15 mouse cellular contexts compared by ENCODE assay signal in the genomic region with DNA sequence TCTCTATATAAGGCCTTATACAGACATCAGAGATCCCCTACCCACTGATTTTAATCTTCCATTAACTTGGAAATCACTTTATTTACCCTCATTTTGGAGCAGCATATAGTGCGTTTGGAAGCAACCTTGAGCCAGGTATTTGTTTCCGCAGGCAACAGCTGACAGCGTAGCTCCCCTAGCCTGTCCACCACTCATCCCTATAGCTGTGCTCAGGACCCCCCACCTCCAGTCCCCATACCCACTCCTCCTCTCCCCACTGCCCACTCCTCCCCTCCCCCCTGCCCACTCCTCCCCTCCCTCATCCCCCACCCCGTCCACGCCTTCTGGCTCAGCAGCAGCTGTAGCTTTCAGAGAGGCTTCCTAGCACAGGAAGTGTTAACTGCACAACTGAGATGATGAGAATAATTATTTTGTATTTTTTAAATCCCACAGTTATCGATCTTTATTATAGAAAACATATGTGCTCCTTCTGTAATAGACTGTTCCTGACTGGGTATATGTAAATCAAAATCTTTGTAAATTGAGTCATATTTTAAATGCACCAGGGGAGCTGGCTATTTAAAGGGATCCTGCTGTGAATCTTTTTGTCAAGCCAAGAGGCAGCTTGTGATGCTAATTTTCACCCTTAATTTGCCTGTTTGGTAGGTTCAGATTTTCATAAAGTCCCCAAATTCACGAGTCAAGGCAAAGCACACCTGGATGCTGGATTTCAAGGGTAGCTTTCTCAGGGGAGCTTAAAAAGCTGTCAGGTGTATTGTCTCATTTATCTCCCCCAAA.
DNase-seq lines count a peak whose midpoint lies in the region; ATAC-seq and TF ChIP-seq lines count a peak whose summit lies in the region.
"Had no signal": no experiment of that assay in that cellular context is flagged by ENCODE, and none has a peak within 500 bp of the region (broad histone marks: within the 10 kb centered on the region; RNA-seq: fewer than 3 reads in every experiment).

No protein-coding gene starts in this region.

- H3K4me1 ChIP-seq in midbrain, embryonic 11.5 days (ENCODE audit: control insufficient read depth, insufficient read depth, low read length): peaks cover 4% of the 10 kb centered on the region; the same call in 1 of the 2 replicates
- H3K4me1 ChIP-seq in midbrain, postnatal 0 days (ENCODE audit: insufficient read depth, low read length): no peaks in the 10 kb centered on the region
- peaks cover 4% of the 10 kb centered on the region; the same call in 1 of the 2 replicates for H3K4me1 ChIP-seq in forebrain, postnatal 0 days (ENCODE audit: insufficient read depth)
- H3K4me1 ChIP-seq in neural tube, embryonic 13.5 days (replicated peaks): peaks cover 27% of the 10 kb centered on the region
- H3K4me1 ChIP-seq: heart, embryonic 12.5 days; liver, embryonic 13.5 days had no signal

- H3K9me3 ChIP-seq in midbrain, embryonic 11.5 days (ENCODE audit: control insufficient read depth, low read length): no peaks in the 10 kb centered on the region
- H3K9me3 ChIP-seq in midbrain, postnatal 0 days (ENCODE audit: low read length): no peaks in the 10 kb centered on the region
- H3K9me3 ChIP-seq in forebrain, postnatal 0 days (ENCODE audit: low read length): no peaks in the 10 kb centered on the region
- H3K9me3 ChIP-seq in neural tube, embryonic 13.5 days: no peaks in the 10 kb centered on the region
- H3K9me3 ChIP-seq: heart, embryonic 12.5 days; liver, embryonic 13.5 days had no signal

- TF ChIP-seq CTCF in midbrain, postnatal 0 days (IDR thresholded peaks at IDR 0.05): no peak
- no peak for TF ChIP-seq CTCF in brain, embryonic 14.5 days (IDR thresholded peaks at IDR 0.05; ENCODE audit: borderline replicate concordance, extremely low read depth, insufficient read depth, insufficient read length)
- TF ChIP-seq CTCF in forebrain, postnatal 0 days (IDR thresholded peaks at IDR 0.05; ENCODE audit: low read depth): no peak

- peak; percentile 49; the same call in 1 of the 2 replicates for ATAC-seq in midbrain, embryonic 11.5 days (ENCODE audit: low FRiP score)
- ATAC-seq in midbrain, postnatal 0 days (ENCODE audit: low FRiP score): no peak
- ATAC-seq in forebrain, postnatal 0 days: peak; percentile 21; the same call in 1 of the 2 replicates
- ATAC-seq in neural tube, embryonic 13.5 days (ENCODE audit: low read depth): peak; percentile 20; the same call in 1 of the 2 replicates

- TF ChIP-seq POLR2A in brain, embryonic 14.5 days (IDR thresholded peaks at IDR 0.05; ENCODE audit: borderline replicate concordance, extremely low read depth, insufficient read depth, insufficient read length, poor library complexity, severe bottlenecking): no peak

- WGBS in midbrain, embryonic 11.5 days: 48% methylated on average over 7 of the region's 7 CpGs
- WGBS in midbrain, postnatal 0 days: 27% methylated on average over 7 of the region's 7 CpGs
- 38% methylated on average over 7 of the region's 7 CpGs for WGBS in forebrain, postnatal 0 days
- 38% methylated on average over 7 of the region's 7 CpGs for WGBS in neural tube, embryonic 13.5 days

- H3K27ac ChIP-seq in midbrain, embryonic 11.5 days (ENCODE audit: low read depth, low read length): no peak overlapping the region
- H3K27ac ChIP-seq in midbrain, postnatal 0 days (ENCODE audit: low read depth, low read length): no peak overlapping the region
- H3K27ac ChIP-seq in forebrain, postnatal 0 days (ENCODE audit: low read depth, low read length): no peak overlapping the region
- H3K27ac ChIP-seq in neural tube, embryonic 13.5 days (replicated peaks): no peak overlapping the region
- H3K27ac ChIP-seq: liver, embryonic 13.5 days had no signal

- H3K9ac ChIP-seq in midbrain, embryonic 11.5 days (ENCODE audit: low read length): no peak overlapping the region
- no peak overlapping the region for H3K9ac ChIP-seq in midbrain, postnatal 0 days (replicated peaks; ENCODE audit: low read length, poor library complexity, severe bottlenecking)
- H3K9ac ChIP-seq in forebrain, postnatal 0 days: no peak overlapping the region
- H3K9ac ChIP-seq in neural tube, embryonic 13.5 days: no peak overlapping the region
- H3K9ac ChIP-seq: heart, embryonic 12.5 days; liver, embryonic 13.5 days had no signal

- DNase-seq in midbrain, embryonic 11.5 days (ENCODE audit: low spot score, missing footprints): no peak
- DNase-seq in midbrain, postnatal 0 days (ENCODE audit: low spot score): no peak
- peak; percentile 63 for DNase-seq in brain, embryonic 14.5 days (ENCODE audit: low read depth)
- DNase-seq in forebrain, postnatal 0 days: no peak
- DNase-seq in left cerebral cortex, adult 18-20 months (ENCODE audit: low spot score in 2 of 2): no peak
- no peak for DNase-seq in yolk sac, embryonic 10.5 days (ENCODE audit: low spot score)
- no peak for DNase-seq in right cerebral cortex, postnatal 14 days
- DNase-seq: adrenal gland, postnatal 10 days; cerebellum, adult 9-10 months; kidney, adult 9 months; kidney, postnatal 4 days; layer of hippocampus, postnatal 36 days; liver, embryonic 13.5 days had no signal

- no peaks in the 10 kb centered on the region for H3K36me3 ChIP-seq in midbrain, embryonic 11.5 days (ENCODE audit: control insufficient read depth, insufficient read depth, low read length)
- no peaks in the 10 kb centered on the region for H3K36me3 ChIP-seq in midbrain, postnatal 0 days (ENCODE audit: insufficient read depth, low read length)
- H3K36me3 ChIP-seq in forebrain, postnatal 0 days (ENCODE audit: insufficient read depth): no peaks in the 10 kb centered on the region
- H3K36me3 ChIP-seq in neural tube, embryonic 13.5 days: 0 out of 2 replicates have a peak, but pooled peaks cover 2% of the 10 kb centered on the region

- no peaks in the 10 kb centered on the region for H3K27me3 ChIP-seq in midbrain, embryonic 11.5 days (ENCODE audit: control insufficient read depth, insufficient read depth, low read length)
- no peaks in the 10 kb centered on the region for H3K27me3 ChIP-seq in midbrain, postnatal 0 days (ENCODE audit: insufficient read depth, low read length)
- no peaks in the 10 kb centered on the region for H3K27me3 ChIP-seq in forebrain, postnatal 0 days (ENCODE audit: insufficient read depth, low read length)
- no peaks in the 10 kb centered on the region for H3K27me3 ChIP-seq in neural tube, embryonic 13.5 days
- H3K27me3 ChIP-seq: heart, embryonic 12.5 days; liver, embryonic 13.5 days had no signal

- no peak overlapping the region for H3K4me2 ChIP-seq in midbrain, embryonic 11.5 days
- H3K4me2 ChIP-seq in midbrain, postnatal 0 days (ENCODE audit: low read depth, low read length, poor library complexity, severe bottlenecking): no peak overlapping the region
- H3K4me2 ChIP-seq in forebrain, postnatal 0 days (ENCODE audit: low read depth): no peak overlapping the region
- no peak overlapping the region for H3K4me2 ChIP-seq in neural tube, embryonic 13.5 days
- H3K4me2 ChIP-seq: heart, embryonic 12.5 days; liver, embryonic 13.5 days had no signal

- no peak overlapping the region for H3K4me3 ChIP-seq in midbrain, embryonic 11.5 days (ENCODE audit: low read depth, low read length)
- H3K4me3 ChIP-seq in midbrain, postnatal 0 days (ENCODE audit: low read depth, low read length): no peak overlapping the region
- no peak overlapping the region for H3K4me3 ChIP-seq in forebrain, postnatal 0 days (ENCODE audit: low read depth, low read length)
- no peak overlapping the region for H3K4me3 ChIP-seq in neural tube, embryonic 13.5 days
- H3K4me3 ChIP-seq: heart, embryonic 12.5 days; liver, embryonic 13.5 days had no signal
